Mouse (Mus musculus): ENCODE measurements at regions not wholly inside any gene's neighbourhood (a gene's known extent, or its start where the extent isn't known, plus 50 kb on each side); places are given as distances from the start of the nearest gene placed in this dataset.

DNA sequence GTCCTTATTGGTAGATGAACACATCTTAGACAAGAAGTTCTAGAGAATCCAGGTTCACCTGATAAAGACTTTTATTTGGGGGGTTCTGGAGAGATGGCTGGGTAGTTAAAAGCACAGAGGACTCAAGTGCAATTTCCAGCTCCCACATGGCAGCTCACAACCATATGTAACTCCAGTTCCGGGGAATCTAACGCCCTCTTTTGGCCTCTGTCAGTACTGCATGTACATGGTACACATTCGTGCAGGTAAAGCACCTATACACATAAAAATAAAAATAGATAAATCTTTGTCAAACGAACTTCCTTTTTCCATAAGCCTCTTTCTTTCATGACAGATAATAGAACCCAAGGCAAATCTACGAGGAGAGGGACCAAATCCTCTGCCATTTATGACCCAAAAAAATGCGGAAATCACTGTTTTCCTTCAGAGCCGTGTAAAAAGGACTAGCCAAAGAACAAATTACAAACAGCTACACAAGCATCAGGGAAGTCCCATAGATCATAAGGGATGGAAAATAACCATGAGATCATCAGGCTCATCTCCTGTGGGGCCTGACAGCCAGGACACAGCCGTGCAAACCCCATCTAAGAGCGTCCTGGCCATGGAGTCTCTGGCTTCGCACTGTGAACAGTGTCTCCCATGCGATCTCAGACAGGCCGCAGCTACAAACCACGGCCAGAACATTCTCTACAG lies 107.4 kb downstream of the Zfp36l1 start:
- TF ChIP-seq POLR2A (IDR thresholded peaks at IDR 0.05; ENCODE audit: control insufficient read depth in 1 of 2, insufficient read depth in 1 of 2, low read depth in 1 of 2, low read length in 2 of 2, poor library complexity in 1 of 2) (no peak), MAX (IDR thresholded peaks at IDR 0.05; ENCODE audit: low read length) (no peak), MAZ (IDR thresholded peaks at IDR 0.05; ENCODE audit: low read depth, low read length) (no peak), CTCF (IDR thresholded peaks at IDR 0.05 in 2 of 3, conservative IDR thresholded peaks at IDR 0.05 in 1 of 3; ENCODE audit: control insufficient read depth in 1 of 3, insufficient read depth in 1 of 3, low read depth in 2 of 3, low read length in 3 of 3, poor library complexity in 1 of 3, severe bottlenecking in 1 of 3) (peak in 2 of 3 experiments; percentile 23 to 28; a peak in 3 of 6 replicates), POLR2AphosphoS2 (IDR thresholded peaks at IDR 0.05; ENCODE audit: low read length) (no peak), EP300 (IDR thresholded peaks at IDR 0.05; ENCODE audit: low read depth in 1 of 2, low read length in 2 of 2) (no peak), MAFK (IDR thresholded peaks at IDR 0.05; ENCODE audit: borderline replicate concordance, low read depth, low read length) (no peak), ZKSCAN1 (IDR thresholded peaks at IDR 0.05; ENCODE audit: low read depth, low read length) (no peak), ZMIZ1 (IDR thresholded peaks at IDR 0.05; ENCODE audit: low read depth, low read length) (no peak), ZNF384 (IDR thresholded peaks at IDR 0.05; ENCODE audit: low read depth, low read length) (no peak), NRF1 (IDR thresholded peaks at IDR 0.05; ENCODE audit: insufficient read depth, low read depth, low read length, poor library complexity, severe bottlenecking) (no peak), TAL1 (IDR thresholded peaks at IDR 0.05; ENCODE audit: low read length) (no peak), CHD2 (IDR thresholded peaks at IDR 0.05; ENCODE audit: low read length) (no peak)
